Mouse (Mus musculus): ENCODE measurements around the gene Olfr517. TPM values are rescaled to one million over a fixed set of nuclear protein-coding genes. Genes with fewer than 3 reads are reported as not detected.

The Olfr517 gene
- polyA plus RNA-seq (2015; fragmentation: Nextera tagmentation; extraction: Ambion mirVana): not detected in 2 replicates

- no peaks in the 10 kb centered on the region for H3K36me3 ChIP-seq
- H3K9me3 ChIP-seq (replicated peaks): no peaks in the 10 kb centered on the region
- no peak within 1 kb of the TSS for H3K4me3 ChIP-seq
- 61% methylated on average over 2 of the region's 2 CpGs for WGBS
- H3K4me2 ChIP-seq: no peak within 1 kb of the TSS
- no peak for ATAC-seq (replicated peaks; ENCODE audit: insufficient number of reproducible peaks, insufficient read depth, low FRiP score, low read depth)
- H3K27me3 ChIP-seq: no peaks in the 10 kb centered on the region
- H3K4me1 ChIP-seq (replicated peaks): no peaks in the 10 kb centered on the region
- H3K27ac ChIP-seq: no peak within 1 kb of the TSS
- H3K9ac ChIP-seq: no peak within 1 kb of the TSS
Observed at GRCm38 (mm10) chr7:108872279-108872678, at the start of gene Olfr517. Olfr517 (minus strand) TSS chr7:108872379.

GRCm38 (mm10) chr7:108903969-108904368, 31.8 kb upstream of the Olfr517 start:
- 68% methylated on average over 2 of the region's 2 CpGs for WGBS
- H3K4me3 ChIP-seq: no peak overlapping the region

GRCm38 (mm10) chr7:108894320-108894719, 22.1 kb upstream of the Olfr517 start, which contains the start of gene Olfr519:
Olfr519 (minus strand) TSS chr7:108894420.
- 80% methylated on average over 5 of the region's 5 CpGs for WGBS
- no peaks in the 10 kb centered on the region for H3K27me3 ChIP-seq
- H3K36me3 ChIP-seq: no peaks in the 10 kb centered on the region
- no peaks in the 10 kb centered on the region for H3K4me1 ChIP-seq (replicated peaks)
- no peak within 1 kb of the TSS for H3K27ac ChIP-seq
- no peak within 1 kb of the TSS for H3K4me3 ChIP-seq
- no peaks in the 10 kb centered on the region for H3K9me3 ChIP-seq (replicated peaks)
- no peak for ATAC-seq (replicated peaks; ENCODE audit: insufficient number of reproducible peaks, insufficient read depth, low FRiP score, low read depth)
- no peak within 1 kb of the TSS for H3K9ac ChIP-seq
- H3K4me2 ChIP-seq: no peak within 1 kb of the TSS

More at GRCm38 (mm10) chr7:108903969-108904368, 31.8 kb upstream of the Olfr517 start:
- no peaks in the 10 kb centered on the region for H3K9me3 ChIP-seq (replicated peaks)
- H3K27ac ChIP-seq: no peak overlapping the region
- H3K27me3 ChIP-seq: no peaks in the 10 kb centered on the region
- no peaks in the 10 kb centered on the region for H3K36me3 ChIP-seq
- no peaks in the 10 kb centered on the region for H3K4me1 ChIP-seq (replicated peaks)
- no peak overlapping the region for H3K9ac ChIP-seq
- ATAC-seq (replicated peaks; ENCODE audit: insufficient number of reproducible peaks, insufficient read depth, low FRiP score, low read depth): no peak
- no peak overlapping the region for H3K4me2 ChIP-seq

- 64% methylated on average over 4 of the region's 4 CpGs for WGBS
- Histone ChIP-seq H3K4me3 (no peak within 1 kb of the TSS), H3K27me3 (no peaks in the 10 kb centered on the region), H3K9me3 (replicated peaks) (no peaks in the 10 kb centered on the region), H3K4me2 (no peak within 1 kb of the TSS), H3K4me1 (replicated peaks) (no peaks in the 10 kb centered on the region), H3K27ac (no peak within 1 kb of the TSS), H3K36me3 (no peaks in the 10 kb centered on the region), H3K9ac (no peak within 1 kb of the TSS)
- no peak for ATAC-seq (replicated peaks; ENCODE audit: insufficient number of reproducible peaks, insufficient read depth, low FRiP score, low read depth)
Observed at GRCm38 (mm10) chr7:108884906-108885305, 12.7 kb upstream of the Olfr517 start, which contains the start of gene Olfr518. Olfr518 (minus strand) TSS chr7:108885006.

DNA sequence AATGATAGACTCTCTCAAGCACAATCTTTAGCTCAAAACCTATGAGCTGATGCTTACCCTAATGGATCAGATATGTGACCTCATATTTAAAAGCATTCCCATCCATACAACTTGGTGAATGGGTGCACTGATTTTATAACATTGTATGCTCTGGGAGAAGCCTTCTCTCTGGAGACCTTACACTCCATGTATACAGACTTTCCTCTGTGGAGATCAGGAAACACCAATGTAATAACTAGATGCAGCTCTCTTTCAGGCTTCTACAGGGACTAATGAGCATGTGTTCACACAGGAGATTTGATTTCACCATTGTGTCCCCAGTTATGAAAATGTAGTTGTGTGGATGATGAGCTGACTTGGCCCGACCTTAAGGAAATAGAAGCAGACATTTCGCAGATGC, 21.8 kb downstream of the Olfr517 start, which contains the start of gene Olfr516:
Gene Olfr516 (minus strand): TSS at position 101 of the 400 bp plus-strand sequence.
- no peaks in the 10 kb centered on the region for H3K4me1 ChIP-seq (replicated peaks)
- H3K36me3 ChIP-seq: no peaks in the 10 kb centered on the region
- H3K4me3 ChIP-seq: no peak within 1 kb of the TSS
- no peaks in the 10 kb centered on the region for H3K27me3 ChIP-seq
- H3K9me3 ChIP-seq (replicated peaks): no peaks in the 10 kb centered on the region
- no peak within 1 kb of the TSS for H3K27ac ChIP-seq
- H3K4me2 ChIP-seq: no peak within 1 kb of the TSS
- WGBS: 68% methylated on average over 2 of the region's 2 CpGs
- ATAC-seq (replicated peaks; ENCODE audit: insufficient number of reproducible peaks, insufficient read depth, low FRiP score, low read depth): no peak
- no peak within 1 kb of the TSS for H3K9ac ChIP-seq

DNA sequence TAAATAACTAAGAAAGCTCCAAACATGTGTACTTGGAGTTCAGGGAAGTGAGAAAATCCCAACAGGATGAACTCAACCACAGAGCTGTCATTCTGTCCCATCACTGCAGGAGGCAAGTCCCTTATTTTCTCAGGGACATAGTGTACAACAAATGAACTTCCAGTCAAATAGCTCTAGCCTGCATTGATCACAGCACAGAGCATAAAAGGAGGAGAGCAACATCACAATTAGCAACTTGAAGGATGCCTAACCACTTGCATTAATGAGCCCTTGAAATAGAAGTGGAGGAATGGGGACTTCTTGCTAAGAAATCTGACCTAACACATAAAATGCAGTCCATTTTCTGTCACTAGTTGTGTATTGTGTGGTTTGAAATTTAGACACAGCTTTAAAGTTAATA, 46.3 kb downstream of the Olfr517 start, which contains the start of gene Olfr514:
Gene Olfr514 (minus strand): TSS at position 101 of the 400 bp plus-strand sequence.
- H3K9ac ChIP-seq: no peak within 1 kb of the TSS

More for the DNA sequence above, 46.3 kb downstream of the Olfr517 start, which contains the start of gene Olfr514:
- Histone ChIP-seq H3K4me3 (no peak within 1 kb of the TSS), H3K4me1 (replicated peaks) (no peaks in the 10 kb centered on the region), H3K36me3 (no peaks in the 10 kb centered on the region), H3K9me3 (replicated peaks) (no peaks in the 10 kb centered on the region; the same call in 1 of the 2 replicates), H3K27me3 (no peaks in the 10 kb centered on the region), H3K27ac (no peak within 1 kb of the TSS), H3K4me2 (no peak within 1 kb of the TSS)
- ATAC-seq (replicated peaks; ENCODE audit: insufficient number of reproducible peaks, insufficient read depth, low FRiP score, low read depth): no peak

Other genes with a start within 250 kb of the Olfr517 start
- gene Olfr508, start 242.4 kb downstream of the Olfr517 start, polyA plus RNA-seq (2015; fragmentation: Nextera tagmentation; extraction: Ambion mirVana): not detected in 2 replicates
- not detected in 2 replicates for gene Olfr509, start 220.5 kb downstream of the Olfr517 start, polyA plus RNA-seq (2015; fragmentation: Nextera tagmentation; extraction: Ambion mirVana)
- gene Olfr510, start 206.0 kb downstream of the Olfr517 start, polyA plus RNA-seq (2015; fragmentation: Nextera tagmentation; extraction: Ambion mirVana): not detected in 2 replicates
- not detected in 2 replicates for gene Olfr512, start 159.1 kb downstream of the Olfr517 start, polyA plus RNA-seq (2015; fragmentation: Nextera tagmentation; extraction: Ambion mirVana)
- gene Olfr513, start 121.4 kb downstream of the Olfr517 start, polyA plus RNA-seq (2015; fragmentation: Nextera tagmentation; extraction: Ambion mirVana): not detected in 2 replicates
- not detected in 2 replicates for gene Olfr514, start 46.4 kb downstream of the Olfr517 start, polyA plus RNA-seq (2015; fragmentation: Nextera tagmentation; extraction: Ambion mirVana)
- not detected in 2 replicates for gene Olfr516, start 21.9 kb downstream of the Olfr517 start, polyA plus RNA-seq (2015; fragmentation: Nextera tagmentation; extraction: Ambion mirVana)
- not detected in 2 replicates for gene Olfr518, start 12.6 kb upstream of the Olfr517 start, polyA plus RNA-seq (2015; fragmentation: Nextera tagmentation; extraction: Ambion mirVana)
- not detected in 2 replicates for gene Olfr519, start 22.0 kb upstream of the Olfr517 start, polyA plus RNA-seq (2015; fragmentation: Nextera tagmentation; extraction: Ambion mirVana)
- 17.2 and 18.2 TPM in 2 replicates for gene Nlrp10, start 57.8 kb upstream of the Olfr517 start, polyA plus RNA-seq (2015; fragmentation: Nextera tagmentation; extraction: Ambion mirVana)
- gene Eif3f, start 62.0 kb upstream of the Olfr517 start, polyA plus RNA-seq (2015; fragmentation: Nextera tagmentation; extraction: Ambion mirVana): 43.9 and 51.1 TPM in 2 replicates
- 0.94 and 2.3 TPM in 2 replicates for gene Tub, start 78.0 kb upstream of the Olfr517 start, polyA plus RNA-seq (2015; fragmentation: Nextera tagmentation; extraction: Ambion mirVana)
- gene Ric3, start 211.0 kb upstream of the Olfr517 start, polyA plus RNA-seq (2015; fragmentation: Nextera tagmentation; extraction: Ambion mirVana): 0.47 and 0.99 TPM in 2 replicates

All from heart, embryonic 15.5 days (tissue).